Mouse (Mus musculus) CH12.LX (cell line): ENCODE data around the gene Efhd2. TPM values are rescaled to one million over a fixed set of nuclear protein-coding genes. Genes with fewer than 3 reads are reported as not detected.

ENCODE experiments used
- DNase-seq: peaks from one replicate; pipeline ENCODE4 v3.0.0-alpha.2; 2013; ENCODE audit errors: extremely low read depth
- H3K27ac ChIP-seq: 2 replicates; pipeline ENCODE4 v1.5.1; 2012; ENCODE audit warnings: low read depth, mild to moderate bottlenecking, control low read depth, moderate library complexity; ENCODE audit not compliant: insufficient read depth
- H3K27me3 ChIP-seq: replicated peaks from 2 replicates; pipeline ENCODE3; 2012; ENCODE audit warnings: inconsistent platforms
- H3K36me3 ChIP-seq, 2 experiments: replicated peaks in 1 of 2; 2 replicates each; pipeline versions ENCODE3 to v1.6.1; 2012; ENCODE audit warnings: inconsistent platforms in 1 of 2, low read length in 1 of 2, mild to moderate bottlenecking in 1 of 2, mixed read lengths in 1 of 2, moderate library complexity in 1 of 2; ENCODE audit not compliant: control insufficient read depth in 1 of 2, insufficient read depth in 1 of 2
- H3K4me1 ChIP-seq, 2 experiments: 2 replicates each; pipeline ENCODE4 v1.6.1; 2012; ENCODE audit warnings: inconsistent platforms in 1 of 2, moderate library complexity in 1 of 2; ENCODE audit not compliant: insufficient read depth in 2 of 2, control insufficient read depth in 1 of 2
- H3K4me2 ChIP-seq: 2 replicates; pipeline ENCODE4 v1.6.1; 2012; ENCODE audit warnings: low read depth, mild to moderate bottlenecking, control low read depth; ENCODE audit not compliant: poor library complexity, insufficient read depth, severe bottlenecking
- H3K4me3 ChIP-seq, 3 experiments: fragments of 150-350 bp in 1 of 3; sonication (generic) in 1 of 3; replicated peaks in 1 of 3; 2 replicates each; pipeline versions ENCODE3 to v1.5.1; 2011 to 2012; ENCODE audit warnings: low read depth in 2 of 3, low read length in 2 of 3, mild to moderate bottlenecking in 2 of 3, moderate library complexity in 2 of 3, control low read depth in 1 of 3, improper control_type of control experiment in 1 of 3, inconsistent platforms in 1 of 3, mixed read lengths in 1 of 3; ENCODE audit not compliant: poor library complexity in 1 of 3
- H3K79me2 ChIP-seq: replicated peaks from 2 replicates; pipeline ENCODE4 v1.6.1; 2012; ENCODE audit warnings: mild to moderate bottlenecking, moderate library complexity; ENCODE audit not compliant: control insufficient read depth, poor library complexity, insufficient read depth, severe bottlenecking; ENCODE audit errors: extremely low read depth
- H3K9ac ChIP-seq: 2 replicates; pipeline ENCODE4 v1.6.1; 2012; ENCODE audit warnings: low read depth, mild to moderate bottlenecking, control low read depth, moderate library complexity; ENCODE audit not compliant: insufficient read depth
- H3K9me3 ChIP-seq: replicated peaks from 2 replicates; pipeline ENCODE3; 2012; ENCODE audit warnings: low read length, inconsistent platforms, mixed read lengths
- CHD2 ChIP-seq: IDR thresholded peaks from 2 replicates; pipeline ENCODE4 v1.6.1; 2011; ENCODE audit warnings: low read length, improper control_type of control experiment
- CTCF ChIP-seq, 2 experiments: IDR thresholded peaks in 1 of 2; conservative IDR thresholded peaks in 1 of 2; 2 replicates each; pipeline ENCODE4 v1.5.1; 2011 to 2012; ENCODE audit warnings: low read depth in 2 of 2, low read length in 2 of 2, improper control_type of control experiment in 1 of 2, inconsistent platforms in 1 of 2, mild to moderate bottlenecking in 1 of 2, moderate library complexity in 1 of 2
- JUND ChIP-seq: conservative IDR thresholded peaks from 2 replicates; pipeline ENCODE4 v1.6.1; 2011; ENCODE audit warnings: low read depth, low read length, improper control_type of control experiment
- KAT2A ChIP-seq: IDR thresholded peaks from 2 replicates; pipeline ENCODE4 v1.6.1; 2012; ENCODE audit warnings: low read length, improper control_type of control experiment, inconsistent platforms; ENCODE audit not compliant: insufficient replicate concordance
- MAZ ChIP-seq: IDR thresholded peaks from 2 replicates; pipeline ENCODE4 v1.6.1; 2012; ENCODE audit warnings: low read depth, mild to moderate bottlenecking, inconsistent platforms, low read length, improper control_type of control experiment, moderate library complexity
- NRF1 ChIP-seq: IDR thresholded peaks from 2 replicates; pipeline ENCODE4 v1.6.1; 2014; ENCODE audit warnings: low read depth, mild to moderate bottlenecking, inconsistent platforms, low read length, improper control_type of control experiment, moderate library complexity
- POLR2A ChIP-seq: IDR thresholded peaks from 2 replicates; pipeline ENCODE4 v1.6.1; 2011; ENCODE audit warnings: low read depth, mild to moderate bottlenecking, improper control_type of control experiment, low read length
- POLR2AphosphoS2 ChIP-seq: IDR thresholded peaks from 2 replicates; pipeline ENCODE4 v1.6.1; 2011; ENCODE audit warnings: low read depth, low read length, improper control_type of control experiment
- RAD21 ChIP-seq: IDR thresholded peaks from 2 replicates; pipeline ENCODE4 v1.6.1; 2011; ENCODE audit warnings: low read depth, mild to moderate bottlenecking, low read length, improper control_type of control experiment, moderate library complexity
- SIN3A ChIP-seq: IDR thresholded peaks from 2 replicates; pipeline ENCODE4 v1.6.1; 2012; ENCODE audit warnings: low read length, improper control_type of control experiment, inconsistent platforms
- SMC3 ChIP-seq: IDR thresholded peaks from 2 replicates; pipeline ENCODE4 v1.6.1; 2011; ENCODE audit warnings: low read depth, low read length, improper control_type of control experiment
- ZKSCAN1 ChIP-seq: IDR thresholded peaks from 2 replicates; pipeline ENCODE4 v1.6.1; 2012; ENCODE audit warnings: low read depth, inconsistent platforms, low read length, improper control_type of control experiment, borderline replicate concordance
- ZMIZ1 ChIP-seq: IDR thresholded peaks from 2 replicates; pipeline ENCODE4 v1.6.1; 2012; ENCODE audit warnings: low read depth, mild to moderate bottlenecking, inconsistent platforms, low read length, improper control_type of control experiment
- ZNF384 ChIP-seq: IDR thresholded peaks from 2 replicates; pipeline ENCODE4 v1.6.1; 2012; ENCODE audit warnings: low read depth, low read length, improper control_type of control experiment, inconsistent platforms
- dilution Hi-C: fragments of 300-500 bp; cut with MboI; formaldehyde crosslinking; loops from 2 replicates; pipeline ENCODE4 v1.14.3; 2020; ENCODE audit warnings: low sequenced_read_pairs; ENCODE audit not compliant: extremely low pct_unique_long_range_greater_than_20kb, extremely low pct_ligation_motif_present
- in situ Hi-C: fragments of 300-500 bp; cut with MboI; formaldehyde crosslinking; loops from 3 replicates; pipeline ENCODE4 v1.14.3; 2019; ENCODE audit warnings: low sequenced_read_pairs, low pct_ligation_motif_present, low pct_unique_long_range_greater_than_20kb, mixed read lengths
- polyA plus RNA-seq: library from polyadenylated mRNA; unstranded; fragments of >175 nt; gene quantifications from 2 replicates; pipeline ENCODE4 v1.2.1, GENCODE M21; 2012; ENCODE audit warnings: low read depth; ENCODE audit not compliant: insufficient read length
- total RNA-seq, 2 experiments: library from RNA; depleted of rRNA; stranded (reverse); fragments of 300-350 nt in 1 of 2; fragments of >200 nt in 1 of 2; gene quantifications; 2 replicates each; pipeline ENCODE4 v1.2.3; 2012 to 2014

Efhd2 gene
- total and polyA plus RNA-seq, 3 experiments: 43.8 to 143 (median 44.1) TPM

GRCm38 (mm10) chr4:141867498-141867897 lies 7.2 kb downstream of the Efhd2 start:
- TF ChIP-seq RAD21: no peak
- H3K27ac ChIP-seq: no peak overlapping the region

DNA sequence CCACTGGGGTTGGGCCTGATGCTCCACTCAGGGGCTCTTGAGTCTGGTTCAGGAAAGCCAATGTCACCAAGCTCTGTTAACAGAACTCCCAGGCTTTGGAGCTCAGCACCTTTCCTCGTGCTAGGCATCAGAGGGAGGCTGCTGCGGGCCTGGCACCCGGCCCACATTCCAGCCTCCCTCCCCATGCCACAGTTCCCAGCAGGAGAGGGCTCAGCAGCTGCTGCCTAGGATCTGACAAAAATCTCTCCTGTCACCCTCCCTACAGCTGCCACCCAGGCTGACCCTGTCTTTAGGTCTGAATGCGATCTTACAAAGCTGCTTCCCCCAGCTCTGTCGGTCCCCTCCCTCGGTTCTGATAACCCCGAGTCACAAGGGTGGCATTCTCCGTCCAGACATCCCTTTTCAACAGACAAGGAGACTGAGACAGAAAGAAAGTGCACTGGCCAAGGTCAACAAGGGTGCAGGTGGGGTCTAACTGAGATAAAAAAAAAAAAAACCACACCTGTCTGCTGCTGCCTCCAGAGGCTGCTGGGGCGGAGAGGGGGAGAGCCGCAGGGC lies 7.7 kb downstream of the Efhd2 start:
- Histone ChIP-seq H3K9ac (no peak overlapping the region), H3K36me3 (peaks cover 20 to 88% of the 10 kb centered on the region in 2 experiments), H3K4me1 (peaks cover 16 to 69% of the 10 kb centered on the region in 2 experiments), H3K79me2 (no peaks in the 10 kb centered on the region), H3K4me3 (no peak overlapping the region), H3K4me2 (no peak overlapping the region), H3K9me3 (peaks cover 4% of the 10 kb centered on the region), H3K27ac (no peak overlapping the region), H3K27me3 (no peaks in the 10 kb centered on the region)
- no peak for TF ChIP-seq ZMIZ1
- TF ChIP-seq CTCF (conservative IDR thresholded peaks at IDR 0.05 in 1 of 2, IDR thresholded peaks at IDR 0.05 in 1 of 2; ENCODE audit: low read depth in 2 of 2, low read length in 2 of 2): no peak
- no peak for TF ChIP-seq JUND
- TF ChIP-seq NRF1: no peak
- TF ChIP-seq KAT2A: no peak
- dilution Hi-C loops: no loop called here
- no peak for DNase-seq
- in situ Hi-C loops: loop anchor here (10.0 kb wide), 1 partner anchor 208 kb away; no protein-coding TSS in a partner anchor

More at GRCm38 (mm10) chr4:141867498-141867897, 7.2 kb downstream of the Efhd2 start:
- H3K4me1 ChIP-seq: peaks cover 20 to 74% of the 10 kb centered on the region in 2 experiments
- in situ Hi-C loops (loop anchor here (10.0 kb wide), 1 partner anchor 207 kb away; no protein-coding TSS in a partner anchor), dilution Hi-C loops (no loop called here)
- no peak for DNase-seq
- H3K9me3 ChIP-seq: peaks cover 4% of the 10 kb centered on the region
- H3K27me3 ChIP-seq: no peaks in the 10 kb centered on the region
- H3K9ac ChIP-seq: no peak overlapping the region
- no peak overlapping the region for H3K4me2 ChIP-seq
- no peaks in the 10 kb centered on the region for H3K79me2 ChIP-seq
- H3K4me3 ChIP-seq: no peak overlapping the region
- peaks cover 20 to 88% of the 10 kb centered on the region in 2 experiments for H3K36me3 ChIP-seq

DNA sequence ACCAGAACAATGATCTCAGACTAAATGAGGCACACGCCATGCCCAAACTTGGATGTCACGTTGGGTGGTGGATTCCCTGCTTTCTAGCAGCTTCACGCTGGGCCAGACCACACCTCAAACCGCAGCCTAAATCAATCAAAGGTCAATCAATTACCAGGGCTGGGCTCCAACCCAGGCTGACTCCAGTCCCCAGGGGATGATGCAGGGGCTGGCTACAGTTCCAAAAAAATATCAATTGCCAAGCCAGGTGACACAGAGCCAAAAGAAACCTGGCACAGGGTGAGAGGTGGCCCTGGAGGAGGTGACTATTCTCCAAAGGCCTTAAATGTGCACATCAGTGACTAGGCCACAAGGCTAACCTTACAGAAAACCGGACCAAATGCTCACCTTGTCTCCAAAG lies 9.1 kb downstream of the Efhd2 start:
- no peaks in the 10 kb centered on the region for H3K79me2 ChIP-seq

More for the DNA sequence above, 9.1 kb downstream of the Efhd2 start:
- Histone ChIP-seq H3K27ac (no peak overlapping the region), H3K36me3 (peaks cover 26 to 87% of the 10 kb centered on the region in 2 experiments), H3K4me1 (peaks cover 7 to 55% of the 10 kb centered on the region in 2 experiments), H3K27me3 (no peaks in the 10 kb centered on the region), H3K4me3 (no peak overlapping the region), H3K4me2 (no peak overlapping the region), H3K9me3 (peaks cover 11% of the 10 kb centered on the region), H3K9ac (no peak overlapping the region)
- no peak for DNase-seq
- TF ChIP-seq MAZ (no peak), POLR2AphosphoS2 (no peak), POLR2A (no peak), SMC3 (no peak), RAD21 (no peak), ZKSCAN1 (no peak), SIN3A (no peak), ZNF384 (no peak), CHD2 (no peak)
- dilution Hi-C loops: no loop called here
- in situ Hi-C loops: loop anchor here (10.0 kb wide), 1 partner anchor 209 kb away; no protein-coding TSS in a partner anchor
